Mouse (Mus musculus) forelimb bud, embryonic 11.5 days (tissue): ENCODE measurements around the gene Elp6.
"Not testable (repeated sequence)": the region's sequence is repeated elsewhere in the genome, so short reads cannot be mapped to it uniquely, and the experiment has no call there.

Experiments used
- DNase-seq: peaks from one replicate; pipeline ENCODE4 v3.0.0-alpha.2; 2012; ENCODE audit warnings: low read depth, low spot score

The Elp6 gene

DNA sequence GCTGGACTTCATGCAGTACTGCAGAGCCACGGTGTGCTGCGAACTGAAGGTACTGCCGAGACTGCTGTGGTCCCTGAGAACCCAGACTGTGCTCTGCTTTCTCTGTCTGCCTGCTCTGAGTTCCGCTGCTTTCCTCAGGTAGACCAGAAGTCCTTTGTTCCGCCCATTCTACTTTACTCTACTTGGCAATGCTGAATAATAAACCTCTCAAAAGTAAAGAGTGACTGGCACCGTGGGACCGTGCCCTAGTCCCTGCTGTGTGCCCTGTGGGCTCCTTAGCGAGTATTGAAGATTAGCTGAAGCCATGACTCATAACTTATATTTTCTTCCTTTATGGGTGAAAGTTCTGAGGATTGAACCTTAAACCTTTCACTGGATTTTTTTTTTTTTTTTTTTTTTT lies 10.9 kb downstream of the Elp6 start:
- DNase-seq = no peak

DNA sequence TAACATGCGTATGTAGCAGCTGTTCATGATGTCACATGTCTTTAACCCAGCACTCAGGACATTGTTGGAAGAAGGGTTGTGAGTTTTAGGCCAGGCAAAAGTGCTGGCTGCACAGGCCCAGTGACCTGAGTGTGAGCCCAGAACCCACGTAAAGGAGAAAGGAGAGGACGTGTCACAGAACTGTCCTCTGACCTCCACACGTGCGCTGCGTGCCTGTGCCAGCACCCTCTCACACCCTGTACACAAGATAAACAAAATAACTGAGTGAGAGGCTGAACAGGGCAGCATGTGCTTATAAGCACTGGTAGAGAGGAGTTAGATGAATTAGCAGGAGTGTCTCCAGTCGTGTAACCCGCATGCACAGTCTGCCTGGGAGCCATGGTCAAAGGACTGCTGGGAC lies 11.5 kb downstream of the Elp6 start:
- DNase-seq = no peak

DNA sequence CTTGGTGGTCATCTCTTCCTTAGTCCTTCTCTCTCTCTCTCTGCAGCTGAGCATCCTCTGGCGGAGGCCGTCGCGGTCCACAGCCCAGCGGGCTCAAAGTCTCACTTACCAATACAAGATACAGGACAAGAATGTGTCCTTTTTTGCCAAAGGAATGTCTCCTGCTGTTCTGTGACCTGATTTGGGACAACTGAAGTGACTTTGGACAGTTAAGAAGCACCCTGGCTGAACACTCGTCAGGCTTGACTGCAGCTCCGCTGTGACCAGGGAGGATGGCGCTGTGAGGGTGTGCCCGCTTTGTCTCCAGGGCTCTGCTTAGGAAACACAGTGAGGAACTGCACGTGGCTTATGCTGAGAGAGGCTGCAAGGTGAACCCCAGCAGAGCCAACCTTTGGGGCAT lies 15.8 kb downstream of the Elp6 start:
- no peak for DNase-seq

GRCm38 (mm10) chr9:110322972-110323371 lies 18.0 kb downstream of the Elp6 start:
- no peak for DNase-seq

GRCm38 (mm10) chr9:110324181-110324580 lies 19.2 kb downstream of the Elp6 start:
- DNase-seq = no peak

DNA sequence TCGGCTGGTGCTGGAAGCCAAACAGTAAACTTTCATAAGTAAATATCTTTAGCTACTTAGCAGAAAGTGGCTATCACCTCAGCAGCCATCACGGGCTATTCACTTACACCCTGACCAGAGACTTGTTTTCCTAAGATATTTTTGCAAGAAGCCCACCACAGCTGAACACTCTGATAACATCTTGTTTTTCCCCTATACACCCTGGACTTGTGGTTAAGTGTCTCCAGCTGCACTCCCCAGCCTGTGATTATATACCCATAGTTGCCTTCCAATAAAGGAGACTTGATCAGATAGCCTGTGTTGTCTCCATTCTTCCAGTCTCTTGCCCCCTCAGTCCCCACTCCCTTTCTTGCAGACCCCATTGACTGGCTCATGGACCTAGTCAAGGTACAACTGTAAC lies 23.2 kb downstream of the Elp6 start:
- no peak for DNase-seq

- no peak for DNase-seq
These were observed 24.1 kb downstream of the Elp6 start for GRCm38 (mm10) chr9:110328946-110329630.

- no peak for DNase-seq
These were observed 24.7 kb downstream of the Elp6 start for GRCm38 (mm10) chr9:110329655-110330054.

GRCm38 (mm10) chr9:110330341-110330740 lies 25.4 kb downstream of the Elp6 start:
- DNase-seq = no peak

- not testable (repeated sequence) for DNase-seq
These were observed 25.9 kb downstream of the Elp6 start for GRCm38 (mm10) chr9:110330913-110331312.

DNA sequence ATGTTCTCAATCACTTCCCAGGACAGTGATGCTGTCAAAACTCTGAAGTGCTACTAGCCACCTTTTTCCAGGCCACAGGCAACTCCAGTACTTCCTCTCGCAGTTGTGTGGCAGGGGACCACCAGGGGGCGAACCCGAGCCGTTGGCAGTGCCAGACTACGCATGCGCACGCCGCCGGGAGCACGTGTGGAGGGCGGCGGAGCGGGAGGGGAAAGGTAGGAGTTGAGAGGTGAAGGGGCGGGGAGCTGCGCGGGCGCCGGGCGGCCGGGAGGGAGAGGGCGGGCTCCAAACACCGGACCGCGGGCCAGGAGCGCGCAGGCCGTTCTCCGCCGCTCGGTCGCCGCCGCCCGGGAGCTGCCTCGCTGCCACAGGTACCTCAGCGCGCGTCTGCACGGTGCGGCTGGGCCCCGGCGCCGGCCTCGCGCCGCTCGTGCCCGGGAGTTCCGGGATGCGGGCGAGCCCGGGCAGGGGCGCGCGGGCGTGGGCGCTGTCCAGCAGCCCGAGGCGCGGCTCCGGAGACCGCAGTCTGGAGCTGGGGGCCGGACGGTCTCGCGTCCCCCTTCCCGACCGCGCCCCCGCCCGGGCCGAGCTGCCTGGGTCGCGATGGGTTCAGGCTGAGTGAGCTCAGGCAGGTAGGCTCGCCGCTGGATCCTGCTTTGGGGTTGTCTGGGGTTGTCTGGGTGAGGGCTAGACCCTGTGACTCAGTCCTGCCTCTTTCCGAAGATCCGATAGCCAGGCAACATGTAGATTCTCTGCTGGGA lies 28.3 kb downstream of the Elp6 start, which contains the start of gene Scap:
TSS of gene Scap (plus strand) at position 154 of the 761 bp plus-strand sequence.
- peak; percentile 94 for DNase-seq

DNA sequence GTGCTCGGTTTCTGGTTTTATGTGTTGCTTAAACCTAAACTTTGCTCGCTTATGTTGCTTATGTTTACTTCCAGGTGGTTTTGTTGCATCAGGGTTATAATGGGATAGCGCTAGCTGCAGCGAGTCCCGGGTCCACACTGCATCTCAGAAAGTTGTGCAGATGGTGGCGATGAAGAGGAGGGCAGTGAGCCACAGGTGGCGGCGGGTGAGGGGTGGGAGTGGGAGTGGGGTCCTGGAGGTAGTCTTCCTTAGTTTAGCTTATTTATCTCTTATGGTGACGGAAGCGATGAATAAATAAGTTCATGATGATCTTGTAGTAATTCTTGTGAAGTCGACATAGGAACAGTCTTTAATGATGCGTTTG lies 28.9 kb downstream of the Elp6 start:
- no peak for DNase-seq

DNA sequence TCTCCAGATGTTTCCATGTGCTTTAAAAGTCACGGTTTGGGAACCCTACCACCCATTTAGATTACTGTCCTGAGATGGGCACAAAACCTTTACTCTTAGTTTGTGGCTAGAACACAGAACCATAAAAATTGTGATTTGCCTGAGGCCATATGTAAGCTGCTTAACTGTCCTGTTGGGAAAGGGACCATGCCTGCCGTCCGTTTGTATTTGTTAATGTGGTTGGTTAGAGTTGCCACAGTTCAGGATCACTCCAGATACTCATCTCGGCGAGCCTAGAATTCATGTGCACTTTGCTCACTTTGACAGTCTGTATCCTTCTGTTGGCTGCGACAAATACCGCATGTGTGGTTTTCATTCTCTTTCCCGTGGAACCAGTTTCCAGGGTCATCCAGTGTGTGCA lies 29.9 kb downstream of the Elp6 start:
- DNase-seq = no peak

DNA sequence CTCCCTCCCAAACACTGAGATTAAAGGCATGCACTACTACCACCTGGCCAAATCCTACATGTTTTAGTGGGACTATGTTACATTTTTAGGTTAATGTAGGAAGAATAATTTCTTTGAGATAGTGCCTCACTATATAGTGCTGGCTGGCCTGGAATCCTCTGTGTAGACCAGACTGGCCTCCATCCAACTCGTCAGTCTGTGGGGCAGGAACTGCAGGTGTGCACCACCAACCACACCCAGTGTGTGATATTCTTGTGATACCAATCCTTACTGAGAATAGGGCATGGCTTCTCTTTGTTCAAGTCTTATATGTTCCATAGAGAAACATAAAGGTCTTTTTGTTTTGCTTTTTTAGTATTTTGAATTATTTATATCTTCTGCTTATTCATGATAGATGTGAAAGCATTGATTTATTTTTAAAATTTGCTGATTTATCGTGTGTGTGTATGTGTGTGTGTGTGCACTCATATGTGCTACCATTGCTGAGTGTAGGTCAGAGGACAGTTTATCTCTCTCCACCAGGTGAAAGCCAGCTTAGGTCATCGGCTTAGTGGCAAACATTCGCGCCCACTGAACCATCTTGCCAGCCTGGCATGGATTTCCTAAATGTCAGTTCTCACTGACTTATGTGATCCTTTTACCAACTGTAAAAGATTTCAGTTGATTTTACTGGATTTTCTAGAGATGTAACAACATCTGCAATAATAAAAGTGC lies 35.2 kb downstream of the Elp6 start:
- DNase-seq = no peak

- no peak for DNase-seq
These were observed 37.0 kb downstream of the Elp6 start for GRCm38 (mm10) chr9:110342008-110342407.

DNA sequence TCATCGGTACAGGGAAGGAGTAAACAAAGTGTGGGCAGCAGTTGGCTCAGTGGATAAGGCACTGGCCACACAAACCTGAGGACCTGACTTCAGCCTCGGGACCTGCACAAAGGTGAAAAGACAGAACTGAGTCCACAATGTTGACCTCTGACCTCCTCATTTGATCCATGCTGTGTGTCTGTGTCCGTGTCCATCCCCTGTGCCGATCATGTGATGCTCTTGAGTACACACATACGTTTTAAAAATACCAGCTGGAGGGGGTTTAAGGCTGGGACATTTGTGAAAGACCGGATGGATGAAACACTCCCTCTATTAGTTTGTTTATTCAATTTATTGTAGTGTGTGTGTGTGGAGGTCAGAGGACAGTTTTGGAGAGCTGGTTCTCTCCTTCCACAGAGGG lies 38.8 kb downstream of the Elp6 start:
- no peak for DNase-seq

DNA sequence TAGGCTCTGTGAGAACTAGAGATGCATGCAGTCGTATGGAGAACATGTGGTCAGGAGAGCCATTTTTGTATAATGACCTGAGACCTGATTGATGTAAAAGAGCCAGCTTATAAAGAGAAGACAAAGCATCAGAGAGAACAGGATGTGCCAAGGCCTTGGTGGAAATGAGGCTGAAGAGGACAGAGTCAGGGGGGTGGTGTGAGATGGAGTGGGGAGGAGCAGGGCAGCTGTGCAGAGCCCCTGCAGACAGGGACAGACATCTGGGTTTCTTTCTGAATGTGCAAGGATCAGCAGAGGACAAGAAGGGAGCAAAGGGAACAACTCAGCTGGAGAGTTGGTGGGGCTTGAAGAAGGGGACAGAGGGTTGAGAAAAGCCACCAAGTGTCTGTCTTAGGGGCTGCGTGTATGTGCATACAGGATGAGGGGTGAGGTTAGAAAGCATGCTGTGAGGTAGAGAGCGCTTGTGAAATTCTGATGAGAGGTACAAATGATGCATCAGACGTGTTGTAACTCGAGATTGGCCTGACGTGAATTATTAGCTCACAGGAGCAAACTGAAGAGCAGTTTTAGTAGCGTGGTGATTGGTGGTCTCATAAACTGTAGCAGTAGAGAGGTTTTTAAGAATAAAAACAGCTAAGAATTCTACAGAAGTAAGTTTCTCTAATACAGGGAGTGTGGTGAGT lies 40.2 kb downstream of the Elp6 start:
- DNase-seq = no peak

- DNase-seq = no peak
These were observed 43.9 kb downstream of the Elp6 start for GRCm38 (mm10) chr9:110348899-110349298.

DNA sequence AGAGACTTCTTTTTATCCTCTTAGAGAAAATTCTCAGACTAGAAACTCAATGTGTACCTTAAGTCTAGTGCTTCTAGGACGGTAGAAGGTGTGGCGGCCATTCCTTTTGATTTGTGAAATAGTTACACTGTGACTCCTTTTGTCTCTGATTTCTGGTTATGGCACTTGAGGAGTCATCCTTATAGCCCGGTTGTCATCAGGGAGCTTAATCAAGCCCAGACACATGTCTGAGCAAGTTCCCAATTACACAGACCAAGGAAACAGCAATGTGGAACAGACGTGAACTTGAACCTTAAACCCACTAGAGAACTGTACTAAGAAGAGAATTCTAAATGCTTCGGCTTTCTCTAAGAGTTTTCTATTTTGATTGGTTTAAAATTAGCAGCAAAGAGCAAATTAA lies 45.2 kb downstream of the Elp6 start:
- DNase-seq = no peak

DNA sequence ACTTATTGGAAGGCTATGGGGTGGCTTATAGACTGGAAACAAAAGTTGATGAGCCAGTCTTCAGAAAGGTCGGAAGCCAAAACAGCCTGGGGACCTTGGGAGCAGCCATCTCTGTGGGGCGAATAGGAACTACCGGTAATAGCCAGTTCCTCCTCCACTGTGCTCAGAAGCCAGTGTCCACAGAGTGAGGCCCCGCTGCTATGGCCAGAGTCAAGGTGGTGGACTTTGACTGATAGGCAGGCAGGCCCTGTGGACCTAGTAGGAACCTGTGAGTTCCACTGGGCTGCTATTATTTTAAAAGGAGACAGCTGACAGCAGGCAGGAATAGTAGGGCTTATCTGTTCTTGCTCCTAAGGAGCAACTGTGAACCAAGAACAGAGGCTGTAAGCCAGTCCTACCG lies 45.6 kb downstream of the Elp6 start:
- no peak for DNase-seq

GRCm38 (mm10) chr9:110351350-110351749 lies 46.4 kb downstream of the Elp6 start:
- DNase-seq = no peak
